Mouse (Mus musculus) small intestine, adult 2 months (tissue): ENCODE results near the gene Sema4b.

Source experiments
- CTCF ChIP-seq: fragments of 200-500 bp; IDR thresholded peaks from 2 replicates; pipeline ENCODE4 v1.5.1; 2012; ENCODE audit warnings: low read depth, mild to moderate bottlenecking, control low read depth, inconsistent platforms, low read length, moderate library complexity, mixed read lengths; ENCODE audit not compliant: insufficient replicate concordance, insufficient read length; ENCODE audit errors: extremely low read depth
- POLR2A ChIP-seq: fragments of 200-500 bp; IDR thresholded peaks from 2 replicates; pipeline ENCODE4 v1.6.1; 2012; ENCODE audit warnings: low read depth, mild to moderate bottlenecking, control low read depth, inconsistent platforms, low read length, moderate library complexity

- TF ChIP-seq CTCF (no peak), POLR2A (no peak)
Measured at GRCm38 (mm10) chr7:80238542-80238941, 51.9 kb downstream of the Sema4b start.
